Mouse (Mus musculus) spleen, embryonic (tissue): ENCODE measurements around the gene Plekhg1.

Experiments
- CTCF ChIA-PET: fragments of 350-600 bp; sonication (Branson Sonifier 250); formaldehyde crosslinking; loops from one replicate; lab custom pipeline; 2022; lab: Charles Lee

The Plekhg1 gene

GRCm38 (mm10) chr10:3881179-3881578 is 141.0 kb downstream of the Plekhg1 start:
- CTCF ChIA-PET: no interaction called here

DNA sequence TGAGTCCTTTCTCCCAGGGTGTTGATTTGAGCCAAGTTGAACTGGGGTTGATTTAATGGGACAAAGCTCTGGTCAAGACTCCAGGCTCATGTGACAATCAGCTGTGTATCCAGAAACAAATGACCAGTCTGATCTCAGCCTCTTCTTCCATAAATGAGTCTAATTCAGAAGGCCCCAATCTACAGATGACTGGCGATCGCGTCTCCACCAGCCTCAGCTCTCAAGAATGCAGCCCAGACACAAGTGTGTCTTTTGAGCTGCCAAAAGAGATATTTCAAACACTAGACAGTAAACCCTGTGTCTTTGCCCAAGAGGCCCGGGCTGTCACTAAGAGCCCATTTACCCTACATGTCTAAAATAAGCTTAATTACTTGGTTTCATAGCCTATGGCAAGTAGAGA is 148.3 kb downstream of the Plekhg1 start:
- CTCF ChIA-PET: no interaction called here

DNA sequence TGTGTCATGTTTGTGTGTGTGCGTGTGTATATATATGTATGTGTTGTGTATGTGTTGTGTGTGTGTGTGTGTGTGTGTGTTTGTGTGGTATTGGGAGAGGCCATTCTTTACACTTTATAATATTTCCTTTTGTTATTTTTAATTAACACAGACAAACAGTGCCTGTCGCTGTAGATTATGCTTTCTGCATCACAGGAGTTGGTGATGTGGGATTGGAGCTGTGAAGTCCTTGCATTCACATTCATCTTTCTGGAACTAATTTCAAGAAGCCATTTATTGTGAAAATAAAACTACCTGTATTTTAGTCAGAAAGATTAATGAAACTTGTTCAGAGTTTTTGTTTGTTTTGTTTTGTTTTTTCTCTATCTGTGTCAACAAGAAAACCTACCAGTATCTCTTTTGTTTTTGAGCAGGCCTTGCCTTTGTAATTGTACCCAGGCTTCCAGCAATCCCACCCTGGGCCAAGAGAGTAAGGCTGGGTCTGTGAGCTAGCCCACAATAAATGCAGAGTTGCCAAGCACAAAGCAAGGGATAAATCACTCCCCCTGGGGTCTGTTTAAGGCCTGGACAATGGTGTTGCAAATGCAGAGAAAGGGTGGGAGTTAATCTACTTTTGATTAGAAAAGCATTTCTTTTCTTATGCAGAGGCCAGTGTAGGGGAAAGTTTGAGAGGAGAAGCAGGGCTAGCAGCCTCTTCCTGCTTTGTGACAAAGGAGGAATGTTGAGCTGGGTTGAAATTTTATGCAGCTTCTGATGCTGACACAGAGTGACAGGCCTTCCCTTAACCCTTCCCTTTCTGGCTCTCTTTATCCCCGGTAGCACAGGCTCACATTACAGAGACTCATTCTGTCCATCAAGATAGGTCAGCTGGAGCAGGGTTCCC is 151.5 kb downstream of the Plekhg1 start:
- CTCF ChIA-PET: no interaction called here

- CTCF ChIA-PET: no interaction called here
Measured at GRCm38 (mm10) chr10:3892368-3892767, 152.2 kb downstream of the Plekhg1 start.

DNA sequence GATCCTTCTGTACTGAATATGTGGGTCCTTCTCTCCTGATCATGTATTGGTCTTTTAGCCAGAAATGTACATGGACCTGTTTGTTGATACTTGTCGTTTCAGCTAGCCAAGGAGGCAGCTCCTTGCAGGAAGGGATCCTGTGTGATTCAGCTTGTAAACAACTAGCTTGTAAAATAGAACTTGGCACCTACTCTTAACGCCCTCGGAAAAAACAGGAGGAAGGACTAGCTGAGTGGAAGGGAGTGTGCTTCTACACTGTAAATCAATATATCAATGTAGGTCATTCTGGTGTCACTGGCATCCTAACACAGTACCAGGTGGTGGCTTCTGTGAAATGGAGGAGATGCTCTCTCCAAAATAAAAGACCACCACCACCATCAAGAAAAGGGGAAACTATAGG is 157.9 kb downstream of the Plekhg1 start:
- CTCF ChIA-PET: no interaction called here

DNA sequence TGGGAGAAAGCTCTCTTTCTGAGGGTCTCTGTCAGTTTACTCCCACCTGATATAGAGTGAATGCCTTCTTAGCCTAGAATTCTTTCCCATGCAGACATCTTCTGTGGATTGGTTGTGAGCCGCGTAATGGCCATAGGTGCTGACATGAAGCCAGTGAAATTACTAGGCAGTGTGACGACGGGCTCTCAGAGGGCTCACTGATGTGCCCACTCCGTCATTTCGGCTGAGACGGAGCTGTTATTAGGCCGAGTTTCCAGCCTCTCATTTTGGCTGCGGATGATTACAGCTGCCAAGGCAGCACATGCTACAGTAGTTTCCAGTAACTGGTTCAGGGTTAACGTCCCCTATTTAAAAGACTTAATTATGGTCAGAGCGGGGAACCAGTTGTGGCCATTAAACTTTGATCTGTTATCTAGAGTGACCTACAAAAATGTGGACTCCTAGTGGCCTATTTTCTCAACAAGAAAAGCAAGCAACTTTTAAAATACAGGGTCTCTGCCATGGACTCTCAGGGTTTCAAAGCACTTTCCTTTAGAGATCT is 160.3 kb downstream of the Plekhg1 start:
- CTCF ChIA-PET: no interaction called here

DNA sequence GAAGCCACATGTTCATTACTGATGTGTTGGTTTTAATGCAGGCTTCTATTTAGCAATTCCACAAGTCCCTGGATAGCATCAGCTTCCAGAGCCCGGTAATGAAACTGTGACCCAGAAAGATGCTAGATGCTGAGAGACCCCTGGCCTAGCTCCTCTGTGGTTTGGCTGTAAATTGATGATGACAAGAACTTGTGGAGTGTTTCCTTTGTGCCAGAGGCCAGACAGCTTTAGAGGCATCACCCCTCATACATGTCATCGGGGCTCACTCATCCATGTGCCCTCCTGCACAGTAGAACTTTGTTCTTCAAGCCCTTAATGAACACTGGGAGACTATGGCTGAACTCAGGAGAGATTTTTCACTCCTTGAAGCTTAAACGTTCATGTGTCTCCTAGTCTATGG is 165.6 kb downstream of the Plekhg1 start:
- CTCF ChIA-PET: no interaction called here

- CTCF ChIA-PET: no interaction called here
Measured at GRCm38 (mm10) chr10:3914104-3914503, 173.9 kb downstream of the Plekhg1 start.

- CTCF ChIA-PET: no interaction called here
Measured at GRCm38 (mm10) chr10:3920368-3921152, 180.4 kb downstream of the Plekhg1 start.

DNA sequence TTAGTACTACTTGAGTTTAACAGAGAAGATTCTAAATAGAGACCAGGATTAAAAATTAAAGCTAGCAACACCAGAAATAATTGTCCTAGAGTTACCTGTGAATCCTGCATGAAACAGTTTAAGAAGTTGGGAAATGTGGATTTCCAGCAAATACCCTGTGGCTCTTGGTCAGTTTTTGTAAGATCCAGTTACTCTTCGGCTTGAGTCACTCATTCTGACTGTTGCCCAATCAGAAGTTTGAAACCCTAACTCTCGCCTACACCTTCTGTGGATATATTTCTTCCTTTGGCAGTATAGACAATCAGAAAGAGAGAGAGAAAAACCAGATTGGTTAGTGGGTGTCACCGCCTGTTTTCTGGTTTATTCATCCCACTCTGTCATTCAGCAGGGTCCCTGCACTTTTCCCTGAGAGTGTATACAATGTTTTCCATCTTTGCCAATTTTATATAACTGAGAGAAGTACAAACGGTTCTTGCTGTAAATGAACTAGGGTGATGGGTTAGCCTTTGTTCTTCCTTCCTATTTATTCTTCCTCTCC is 187.9 kb downstream of the Plekhg1 start:
- CTCF ChIA-PET: no interaction called here

DNA sequence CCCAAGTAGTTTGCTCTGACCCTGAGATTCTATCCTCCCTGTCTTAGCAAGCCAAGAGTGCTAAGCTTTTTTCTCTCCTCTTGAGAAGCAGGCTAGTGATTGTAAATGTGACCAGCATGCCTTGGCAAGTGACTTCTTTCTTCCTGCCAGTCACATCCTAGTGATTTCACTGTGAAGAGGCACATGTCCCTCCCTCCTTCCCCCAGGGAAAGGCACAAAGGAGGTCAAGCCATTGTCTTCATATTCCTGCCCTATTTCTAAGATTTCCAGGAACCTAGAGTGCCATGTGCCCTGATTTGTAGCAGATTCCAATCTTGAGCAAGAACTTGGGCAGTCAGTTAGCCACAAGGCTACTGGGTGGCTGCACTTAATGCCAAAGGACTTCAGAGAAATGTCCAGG is 191.7 kb downstream of the Plekhg1 start:
- CTCF ChIA-PET: interaction anchor here (0.5 kb wide), 1 partner anchor 229 kb away, joined by 4 read pairs; no protein-coding TSS in a partner anchor

GRCm38 (mm10) chr10:3933311-3933940 is 193.3 kb downstream of the Plekhg1 start:
- CTCF ChIA-PET: no interaction called here

- CTCF ChIA-PET: no interaction called here
Measured at GRCm38 (mm10) chr10:3936864-3937263, 196.7 kb downstream of the Plekhg1 start.

- CTCF ChIA-PET: no interaction called here
Measured at GRCm38 (mm10) chr10:3939895-3940595, 199.9 kb downstream of the Plekhg1 start.

- CTCF ChIA-PET: no interaction called here
Measured at GRCm38 (mm10) chr10:3940596-3940975, 200.4 kb downstream of the Plekhg1 start.

DNA sequence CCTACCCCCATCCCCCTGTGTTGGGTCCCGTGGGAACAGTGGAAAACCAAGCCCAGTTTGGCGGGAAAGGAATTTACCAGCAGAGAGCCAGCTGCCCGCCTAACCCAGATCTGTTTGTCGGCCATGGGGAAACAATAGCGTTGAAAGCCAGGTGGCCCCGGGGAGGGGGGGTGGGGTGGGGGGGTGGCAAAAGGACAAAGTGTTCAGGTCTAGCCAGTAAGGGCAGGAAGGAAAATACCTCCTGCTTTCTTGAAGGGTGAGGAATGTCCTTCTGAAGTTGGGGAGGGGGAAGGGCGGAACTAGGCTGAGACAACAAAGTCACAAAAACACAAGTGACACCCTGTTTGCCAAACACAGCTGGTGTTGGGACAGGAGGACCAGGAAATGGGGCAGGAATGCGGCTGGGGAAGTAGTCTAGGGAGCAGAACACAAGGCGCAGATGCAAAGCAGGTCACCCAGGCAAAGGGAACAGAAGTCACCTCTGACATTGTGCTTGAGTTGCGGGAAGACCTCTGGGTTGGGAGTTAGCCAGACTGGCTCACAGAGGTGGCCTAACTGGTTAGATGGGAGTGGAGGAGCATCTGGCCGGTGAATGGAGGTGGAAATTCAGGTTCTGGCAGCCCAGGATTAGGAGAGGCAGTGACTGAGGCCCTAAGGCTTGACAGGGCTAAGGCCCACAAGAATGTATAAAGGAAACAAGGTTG is 201.0 kb downstream of the Plekhg1 start:
- CTCF ChIA-PET: no interaction called here

DNA sequence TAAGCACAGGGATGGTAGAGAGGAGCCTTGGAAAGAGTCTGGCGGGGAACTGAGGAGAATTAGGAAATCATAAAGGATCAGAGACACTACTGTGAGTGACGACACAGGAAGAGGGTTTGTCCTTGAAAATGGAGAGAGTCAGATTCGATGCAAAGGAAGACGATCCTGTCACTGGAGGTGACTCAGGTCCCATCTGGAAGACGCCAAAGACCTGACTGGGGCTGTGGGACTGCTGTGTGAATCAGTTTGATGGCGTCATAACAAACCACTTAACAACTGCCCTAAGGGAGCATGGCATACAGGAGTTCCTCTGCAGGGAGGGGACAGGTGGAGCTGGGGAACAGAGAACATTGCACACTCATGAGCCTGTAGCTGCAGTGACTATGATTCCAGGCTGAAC is 202.1 kb downstream of the Plekhg1 start:
- CTCF ChIA-PET: no interaction called here

DNA sequence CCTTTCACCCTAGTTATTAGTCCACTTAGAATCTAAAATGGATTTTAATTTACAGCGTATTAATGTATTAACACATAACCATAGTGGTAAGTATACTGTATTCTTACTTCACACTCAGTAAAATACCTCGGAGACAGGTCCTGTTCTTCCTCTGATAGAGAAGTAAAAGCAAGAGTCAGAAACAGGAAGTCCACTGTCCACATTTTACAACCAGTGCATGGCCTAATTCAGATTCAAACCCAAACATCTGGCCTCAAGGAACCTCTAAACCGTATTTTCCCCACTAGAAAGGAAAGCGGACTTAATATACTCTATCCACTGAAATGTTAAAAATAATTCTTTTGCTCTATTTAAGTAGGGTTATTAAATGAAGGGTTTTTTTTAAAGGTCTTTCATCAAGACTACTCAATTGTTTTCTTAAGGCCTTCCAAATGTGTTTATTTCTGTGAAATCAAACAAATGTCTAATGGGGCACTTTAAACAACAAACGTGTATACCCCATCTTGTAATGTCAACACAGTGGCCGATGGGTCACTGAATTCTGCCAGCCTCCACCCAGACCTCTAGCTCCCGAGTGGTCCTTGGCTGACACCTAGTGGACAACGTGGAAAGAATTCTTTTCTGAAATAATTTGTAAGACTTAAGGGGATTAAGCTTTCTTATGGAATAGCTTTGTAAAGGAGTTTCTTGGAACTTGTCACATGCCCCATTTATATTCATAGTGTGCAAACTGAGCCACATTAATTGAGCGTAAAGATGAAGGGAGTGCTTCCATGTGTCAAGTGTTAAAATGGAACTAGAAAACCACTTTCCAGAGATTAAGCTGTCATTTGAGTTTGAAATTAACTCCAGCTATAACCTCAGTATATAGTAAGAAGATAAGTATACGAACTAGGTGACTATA is 203.6 kb downstream of the Plekhg1 start:
- CTCF ChIA-PET: interaction anchor here (0.7 to 1.8 kb wide), 2 partner anchors 381 to 410 kb away, joined by 3 to 7 read pairs; no protein-coding TSS in a partner anchor

DNA sequence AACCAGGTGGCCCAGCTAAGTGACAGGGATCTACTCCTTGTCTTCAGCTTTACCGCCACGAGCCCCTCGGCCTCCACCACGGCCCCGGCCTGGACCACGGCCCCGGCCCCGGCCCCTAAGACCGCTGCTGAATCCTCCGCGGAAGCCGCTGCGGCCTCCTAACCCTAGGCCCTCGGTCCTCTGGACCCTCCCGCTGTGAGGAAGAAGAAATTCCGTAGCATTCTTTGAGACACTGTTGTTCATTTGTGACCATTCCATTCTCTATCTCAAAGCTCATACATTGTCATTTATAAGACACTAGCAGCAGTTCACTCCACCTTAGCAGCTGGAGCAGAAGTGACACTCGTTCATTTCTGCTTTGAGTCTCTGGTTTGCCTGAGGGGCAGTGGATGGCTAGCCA is 206.7 kb downstream of the Plekhg1 start:
- CTCF ChIA-PET: no interaction called here
